Mouse (Mus musculus) heart, embryonic 14.5 days (tissue): ENCODE data around the gene Crybg2. TPM values are rescaled to one million over a fixed set of nuclear protein-coding genes. Genes with fewer than 3 reads are reported as not detected.
A peak's percentile ranks its signal among the peaks of the same experiment; 100 is the strongest.

Experiments
- ATAC-seq: fragments of 200-750 bp; cut with Nextera tagmentation; 2 replicates; pipeline ENCODE4 v1.8.0; 2017; ENCODE audit warnings: low read depth, moderate TSS enrichment; ENCODE audit not compliant: insufficient number of reproducible peaks, insufficient read depth, low FRiP score
- H3K27ac ChIP-seq, 2 experiments: fragments of 200-500 bp in 1 of 2; fragments of 300-500 bp in 1 of 2; sonication (generic) in 1 of 2; replicated peaks in 1 of 2; 2 replicates each; pipeline ENCODE4 v1.5.1; 2012 to 2014; ENCODE audit warnings: low read depth in 2 of 2, low read length in 2 of 2, control low read depth in 1 of 2, mild to moderate bottlenecking in 1 of 2, mixed read lengths in 1 of 2; ENCODE audit not compliant: control insufficient read depth in 1 of 2, insufficient read depth in 1 of 2
- H3K27me3 ChIP-seq: fragments of 300-500 bp; sonication (generic); 2 replicates; pipeline ENCODE4 v1.6.1; 2014; ENCODE audit warnings: mild to moderate bottlenecking, low read length, control low read depth; ENCODE audit not compliant: control insufficient read depth, insufficient read depth
- H3K36me3 ChIP-seq: fragments of 300-500 bp; sonication (generic); 2 replicates; pipeline ENCODE4 v1.6.1; 2014; ENCODE audit warnings: mild to moderate bottlenecking, control low read depth, low read length, mixed read lengths; ENCODE audit not compliant: control insufficient read depth, insufficient read depth
- H3K4me1 ChIP-seq, 2 experiments: fragments of 200-500 bp in 1 of 2; fragments of 300-500 bp in 1 of 2; sonication (generic) in 1 of 2; 2 replicates each; pipeline ENCODE4 v1.6.1; 2012 to 2014; ENCODE audit warnings: low read length in 2 of 2, control low read depth in 1 of 2, mixed read lengths in 1 of 2; ENCODE audit not compliant: control insufficient read depth in 2 of 2, insufficient read depth in 2 of 2
- H3K4me2 ChIP-seq: fragments of 300-500 bp; sonication (generic); 2 replicates; pipeline ENCODE4 v1.6.1; 2014; ENCODE audit warnings: mild to moderate bottlenecking, low read length
- H3K4me3 ChIP-seq, 2 experiments: fragments of 200-500 bp in 1 of 2; fragments of 300-500 bp in 1 of 2; sonication (generic) in 1 of 2; 2 replicates each; pipeline ENCODE4 v1.5.1; 2012 to 2014; ENCODE audit warnings: low read length in 2 of 2, mild to moderate bottlenecking in 2 of 2, control low read depth in 1 of 2, low read depth in 1 of 2, moderate library complexity in 1 of 2; ENCODE audit not compliant: control insufficient read depth in 1 of 2, insufficient read depth in 1 of 2
- H3K9ac ChIP-seq: fragments of 300-500 bp; sonication (generic); 2 replicates; pipeline ENCODE4 v1.6.1; 2014; ENCODE audit warnings: mild to moderate bottlenecking, low read length
- H3K9me3 ChIP-seq: fragments of 300-500 bp; sonication (generic); 2 replicates; pipeline ENCODE4 v1.6.1; 2016; ENCODE audit warnings: low read length, control low read depth; ENCODE audit not compliant: control insufficient read depth
- WGBS: fragments of 180-500 bp; shearing (Covaris S2); extraction: QIAGEN DNeasy Blood & Tissue Kit; methylation state at CpG from one replicate; pipeline ENCODE4 v1.1.7; 2014; 5-methylcytosine and 5-hydroxymethylcytosine counted together
- polyA plus RNA-seq: library from polyadenylated mRNA; unstranded; fragments of >200 nt; fragmentation: Nextera tagmentation; extraction: Ambion mirVana; gene quantifications from 2 replicates; pipeline ENCODE4 v1.2.1, GENCODE M21; 2014

The Crybg2 gene
- polyA plus RNA-seq = 0.12 TPM in 1 of 2 replicates, not detected in the other

DNA sequence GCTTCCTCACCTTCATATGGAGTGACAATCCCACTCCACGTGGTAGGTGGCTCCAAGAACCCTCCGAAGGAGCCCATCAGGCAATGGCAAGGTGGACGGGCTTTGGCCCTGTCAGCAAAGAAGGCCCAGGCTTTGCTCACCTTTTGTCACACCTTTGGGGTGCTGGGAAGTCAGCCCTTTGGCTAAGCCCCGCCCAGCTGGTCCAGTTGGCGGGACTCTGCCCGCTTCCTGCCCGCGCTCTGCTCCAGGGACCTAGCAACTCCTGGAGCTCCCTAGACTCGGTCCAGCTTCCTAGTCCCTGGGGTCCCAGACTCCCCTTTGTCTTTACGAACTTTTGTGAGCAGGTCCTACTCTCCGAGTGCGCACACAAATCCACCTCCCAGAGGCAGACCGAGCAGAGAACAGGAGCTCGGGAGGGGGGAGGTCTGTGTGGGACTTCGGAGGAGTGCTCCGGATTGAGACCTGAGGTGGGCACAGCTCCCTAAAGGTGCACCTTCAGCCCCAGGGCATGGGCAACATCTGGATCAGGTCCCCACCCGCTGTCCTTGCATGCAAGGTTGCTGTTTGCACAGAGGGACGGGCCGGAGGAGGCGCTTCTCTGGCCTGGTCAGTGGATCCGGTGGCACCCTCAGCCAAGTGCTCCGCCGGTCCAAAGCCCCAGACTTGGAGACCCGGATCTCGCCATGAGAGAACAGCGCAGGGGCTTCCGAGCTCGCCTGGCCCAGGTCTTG, at the start of gene Crybg2:
Gene Crybg2 (plus strand): TSS at position 681 of the 731 bp plus-strand sequence.
- Histone ChIP-seq H3K36me3 (no peaks in the 10 kb centered on the region), H3K27me3 (peaks cover 25% of the 10 kb centered on the region), H3K4me1 (peaks cover 4% of the 10 kb centered on the region in 2 experiments; a peak in 2 of 4 replicates), H3K27ac (no peak within 1 kb of the TSS), H3K9me3 (no peaks in the 10 kb centered on the region), H3K9ac (no peak within 1 kb of the TSS), H3K4me2 (no peak within 1 kb of the TSS), H3K4me3 (no peak within 1 kb of the TSS)
- no peak for ATAC-seq
- 33% methylated on average over 28 of the region's 28 CpGs for WGBS

GRCm38 (mm10) chr4:134011450-134012414, 48.9 kb upstream of the Crybg2 start:
- Histone ChIP-seq H3K9me3 (no peaks in the 10 kb centered on the region), H3K4me3 (no peak overlapping the region), H3K4me2 (no peak overlapping the region; the same call in 1 of the 2 replicates), H3K36me3 (no peaks in the 10 kb centered on the region), H3K27ac (no peak overlapping the region), H3K4me1 (peaks cover 12 to 15% of the 10 kb centered on the region in 2 experiments; a peak in 3 of 4 replicates), H3K9ac (no peak overlapping the region), H3K27me3 (peaks cover 12% of the 10 kb centered on the region)
- WGBS = 11% methylated on average over 16 of the region's 16 CpGs
- no peak for ATAC-seq

- H3K9me3 ChIP-seq = no peaks in the 10 kb centered on the region
- no peak overlapping the region for H3K4me3 ChIP-seq
- H3K27me3 ChIP-seq = peaks cover 24% of the 10 kb centered on the region
- H3K36me3 ChIP-seq = no peaks in the 10 kb centered on the region
- peaks cover 12 to 20% of the 10 kb centered on the region in 2 experiments; a peak in 3 of 4 replicates for H3K4me1 ChIP-seq
- H3K27ac ChIP-seq = no peak overlapping the region
- no peak for ATAC-seq
- WGBS = 32% methylated on average over 12 of the region's 12 CpGs
- no peak overlapping the region for H3K9ac ChIP-seq
- no peak overlapping the region for H3K4me2 ChIP-seq
Observed at GRCm38 (mm10) chr4:134012858-134013528, 47.6 kb upstream of the Crybg2 start.

- Histone ChIP-seq H3K9me3 (no peaks in the 10 kb centered on the region), H3K4me3 (no peak overlapping the region), H3K4me1 (peaks cover 18 to 29% of the 10 kb centered on the region in 2 experiments; a peak in 3 of 4 replicates), H3K4me2 (no peak overlapping the region), H3K27me3 (peaks cover 48% of the 10 kb centered on the region), H3K36me3 (no peaks in the 10 kb centered on the region), H3K27ac (no peak overlapping the region), H3K9ac (no peak overlapping the region)
- 14% methylated on average over 7 of the region's 7 CpGs for WGBS
- ATAC-seq = no peak
Observed at GRCm38 (mm10) chr4:134016208-134016607, 44.4 kb upstream of the Crybg2 start.

- Histone ChIP-seq H3K27ac (no peak overlapping the region), H3K9ac (no peak overlapping the region), H3K9me3 (no peaks in the 10 kb centered on the region), H3K4me3 (no peak overlapping the region), H3K27me3 (peaks cover 48% of the 10 kb centered on the region), H3K4me1 (peaks cover 13 to 24% of the 10 kb centered on the region in 2 experiments; a peak in 3 of 4 replicates), H3K4me2 (no peak overlapping the region), H3K36me3 (no peaks in the 10 kb centered on the region)
- ATAC-seq = no peak
- 3% methylated on average over 8 of the region's 8 CpGs for WGBS
Observed at GRCm38 (mm10) chr4:134016767-134017166, 43.8 kb upstream of the Crybg2 start.

- Histone ChIP-seq H3K27me3 (peaks cover 48% of the 10 kb centered on the region), H3K4me3 (peak overlapping the region in 1 of 2 experiments; percentile 10; a peak in 1 of 4 replicates), H3K4me1 (peaks cover 8 to 19% of the 10 kb centered on the region in 2 experiments; a peak in 2 of 4 replicates), H3K36me3 (no peaks in the 10 kb centered on the region), H3K9ac (no peak overlapping the region; the same call in 1 of the 2 replicates), H3K4me2 (peak overlapping the region; percentile 55), H3K27ac (no peak overlapping the region), H3K9me3 (no peaks in the 10 kb centered on the region)
- ATAC-seq = 0 out of 2 replicates have a peak, but pooled peaks have one; percentile 20
- WGBS = 4% methylated on average over 21 of the region's 21 CpGs
Observed at GRCm38 (mm10) chr4:134017201-134017865, 43.3 kb upstream of the Crybg2 start.
